In genomic region chr5:112577750-112578149, GRCm38 (mm10) we compare ENCODE assay signal across 10 mouse cellular contexts. TPM values are rescaled to one million over a fixed set of nuclear protein-coding genes. Genes with fewer than 3 reads are reported as not detected.
DNase-seq lines count a peak whose midpoint lies in the region; ATAC-seq lines count a peak whose summit lies in the region.
"Had no signal": no experiment of that assay in that cellular context is flagged by ENCODE, and none has a peak within 500 bp of the region (broad histone marks: within the 10 kb centered on the region; RNA-seq: fewer than 3 reads in every experiment).

No protein-coding gene starts in this region.

- peak overlapping the region; percentile 60 for H3K4me2 ChIP-seq in forebrain, embryonic 16.5 days (ENCODE audit: low read length)

- H3K36me3 ChIP-seq in forebrain, embryonic 16.5 days (ENCODE audit: control insufficient read depth, insufficient read depth): no peaks in the 10 kb centered on the region

- H3K4me1 ChIP-seq in forebrain, embryonic 16.5 days (replicated peaks; ENCODE audit: control insufficient read depth, insufficient read depth, low read length): peaks cover 31% of the 10 kb centered on the region

- H3K27me3 ChIP-seq in forebrain, embryonic 16.5 days (replicated peaks; ENCODE audit: control insufficient read depth, insufficient read depth, low read length): peaks cover 3% of the 10 kb centered on the region; the same call in 1 of the 2 replicates

- intact Hi-C loops in left cerebral cortex, postnatal 14 days (cut with DNase I): loop anchor here (5.0 kb wide), 3 partner anchors 65 to 270 kb away; no protein-coding TSS in a partner anchor

- peak; percentile 18 for ATAC-seq in forebrain, embryonic 16.5 days
- ATAC-seq in megakaryocyte-erythroid progenitor cell, adult 5-6 weeks (replicated peaks; ENCODE audit: low FRiP score, low TSS enrichment, poor library complexity, severe bottlenecking): no peak

- peak overlapping the region; percentile 54 for H3K4me3 ChIP-seq in forebrain, embryonic 16.5 days (replicated peaks; ENCODE audit: low read length)
- H3K4me3 ChIP-seq: erythroblast, embryonic 14.5 days had no signal

- H3K9ac ChIP-seq in forebrain, embryonic 16.5 days (replicated peaks; ENCODE audit: low read depth, low read length): peak overlapping the region; percentile 65

- 5% methylated on average over 10 of the region's 10 CpGs for WGBS in forebrain, embryonic 16.5 days

- peak overlapping the region; percentile 68 for H3K27ac ChIP-seq in forebrain, embryonic 16.5 days (ENCODE audit: low read length)
- H3K27ac ChIP-seq: macrophage had no signal

- no peaks in the 10 kb centered on the region for H3K9me3 ChIP-seq in forebrain, embryonic 16.5 days (ENCODE audit: control insufficient read depth, low read length)

- peak; percentile 67 for DNase-seq in layer of hippocampus, adult 11-12 months (ENCODE audit: low spot score)
- DNase-seq in layer of hippocampus, adult 9-10 months (ENCODE audit: low spot score): no peak
- DNase-seq in left cerebral cortex, postnatal 14 days (ENCODE audit: low spot score in 2 of 2): peak; percentile 80 to 93
- peak; percentile 75 for DNase-seq in right cerebral cortex, postnatal 4 days
- no peak for DNase-seq in natural killer cell, adult 2 months (ENCODE audit: low spot score in 2 of 2)
- DNase-seq in embryo, embryonic 9.5 days (ENCODE audit: extremely low spot score): no peak

RNA-seq across cellular contexts. Expression of gene Sez6l, which starts 0.8 kb away (rescaled TPM):
- polyA plus RNA-seq in forebrain, embryonic 16.5 days (2015; fragmentation: Nextera tagmentation; extraction: Ambion mirVana): 32.2 and 41.9 TPM in 2 replicates
- total RNA-seq in left cerebral cortex, postnatal 14 days (2021): 100 to 1,000 TPM; 158 to 164 TPM
- total RNA-seq in megakaryocyte-erythroid progenitor cell, adult 5-6 weeks (2014; fragmentation: Nextera tagmentation): not detected in 2 replicates
- not detected in 2 replicates for total RNA-seq in megakaryocyte-erythroid progenitor cell, adult 5-6 weeks (2017)
- polyA plus RNA-seq: erythroblast, embryonic 14.5 days; macrophage had no signal

Comparison
In these comparisons a context has a peak if more than half of its experiments do, and no peak if none do; other contexts are left out.
1. DNase-seq: peak in layer of hippocampus, adult 11-12 months (single experiment), left cerebral cortex, postnatal 14 days (2 of 2) and right cerebral cortex, postnatal 4 days (single experiment); none in layer of hippocampus, adult 9-10 months (single experiment), natural killer cell, adult 2 months (0 of 2) and embryo, embryonic 9.5 days (single experiment).
2. RNA of gene Sez6l, which starts 0.8 kb away (total RNA-seq): 158 to 164 TPM in left cerebral cortex, postnatal 14 days; not detected in megakaryocyte-erythroid progenitor cell, adult 5-6 weeks; every median in the first group is over 100 times any median in the second.